Mouse (Mus musculus) lung, embryonic 14.5 days (tissue): ENCODE data around the gene Bcor. TPM values are rescaled to one million over a fixed set of nuclear protein-coding genes. Genes with fewer than 3 reads are reported as not detected.

Experiments
- ATAC-seq: fragments of 200-750 bp; cut with Nextera tagmentation; 2 replicates; pipeline ENCODE4 v1.8.0; 2017; ENCODE audit warnings: mild to moderate bottlenecking, moderate TSS enrichment, moderate library complexity; ENCODE audit not compliant: insufficient read depth
- DNase-seq: peaks from one replicate; pipeline ENCODE4 v3.0.0-alpha.2; 2015
- H3K27ac ChIP-seq: fragments of 300-500 bp; sonication (generic); 2 replicates; pipeline ENCODE4 v1.5.1; 2014; ENCODE audit warnings: low read depth, mild to moderate bottlenecking, moderate library complexity
- H3K27me3 ChIP-seq: fragments of 300-500 bp; sonication (generic); 2 replicates; pipeline ENCODE4 v1.6.1; 2014; ENCODE audit warnings: low read length, control low read depth; ENCODE audit not compliant: insufficient read depth
- H3K36me3 ChIP-seq: fragments of 300-500 bp; sonication (generic); 2 replicates; pipeline ENCODE4 v1.6.1; 2014; ENCODE audit warnings: control low read depth; ENCODE audit not compliant: insufficient read depth
- H3K4me1 ChIP-seq: fragments of 300-500 bp; sonication (generic); 2 replicates; pipeline ENCODE4 v1.6.1; 2014; ENCODE audit warnings: antibody characterized with exemption, control low read depth; ENCODE audit not compliant: insufficient read depth
- H3K4me2 ChIP-seq: fragments of 300-500 bp; sonication (generic); 2 replicates; pipeline ENCODE4 v1.6.1; 2014; ENCODE audit warnings: mild to moderate bottlenecking
- H3K4me3 ChIP-seq: fragments of 300-500 bp; sonication (generic); 2 replicates; pipeline ENCODE4 v1.5.1; 2014; ENCODE audit warnings: low read depth, low read length
- H3K9ac ChIP-seq: fragments of 300-500 bp; sonication (generic); 2 replicates; pipeline ENCODE4 v1.6.1; 2014
- H3K9me3 ChIP-seq: fragments of 300-500 bp; sonication (generic); 2 replicates; pipeline ENCODE4 v1.6.1; 2016; ENCODE audit warnings: low read depth, low read length, control low read depth
- CTCF ChIP-seq: IDR thresholded peaks from 2 replicates; pipeline ENCODE4 v1.5.1; 2016; ENCODE audit warnings: antibody characterized with exemption, low read depth
- WGBS: fragments of 180-500 bp; shearing (Covaris S2); extraction: QIAGEN DNeasy Blood & Tissue Kit; methylation state at CpG from one replicate; pipeline ENCODE4 v1.1.7; 2014; 5-methylcytosine and 5-hydroxymethylcytosine counted together
- polyA plus RNA-seq: library from polyadenylated mRNA; unstranded; fragments of >200 nt; fragmentation: Nextera tagmentation; extraction: Ambion mirVana; gene quantifications from 2 replicates; pipeline ENCODE4 v1.2.1, GENCODE M21; 2014

Gene Bcor
- polyA plus RNA-seq, 1 experiment from 2014 or later = 28.9 TPM

GRCm38 (mm10) chrX:12085290-12085689 is 74.9 kb downstream of the Bcor start:
- no peak for TF ChIP-seq CTCF
- Histone ChIP-seq H3K4me2 (no peak overlapping the region), H3K36me3 (no peaks in the 10 kb centered on the region), H3K9ac (no peak overlapping the region), H3K27me3 (peaks cover 71% of the 10 kb centered on the region), H3K9me3 (no peaks in the 10 kb centered on the region), H3K4me3 (no peak overlapping the region), H3K27ac (no peak overlapping the region), H3K4me1 (0 out of 2 replicates have a peak, but pooled peaks cover 7% of the 10 kb centered on the region)
- DNase-seq = no peak
- WGBS = 21% methylated on average over 18 of the region's 18 CpGs
- no peak for ATAC-seq

- Histone ChIP-seq H3K36me3 (no peaks in the 10 kb centered on the region), H3K4me3 (no peak overlapping the region), H3K9ac (no peak overlapping the region), H3K4me2 (no peak overlapping the region), H3K9me3 (no peaks in the 10 kb centered on the region), H3K27me3 (peaks cover 71% of the 10 kb centered on the region), H3K4me1 (0 out of 2 replicates have a peak, but pooled peaks cover 4% of the 10 kb centered on the region), H3K27ac (no peak overlapping the region)
- no peak for TF ChIP-seq CTCF
- ATAC-seq (no peak), DNase-seq (no peak)
- 68% methylated on average over 4 of the region's 4 CpGs for WGBS
Observed at GRCm38 (mm10) chrX:12084698-12085097, 75.5 kb downstream of the Bcor start.

GRCm38 (mm10) chrX:12083631-12084030 is 76.5 kb downstream of the Bcor start:
- Histone ChIP-seq H3K4me3 (no peak overlapping the region), H3K4me1 (no peaks in the 10 kb centered on the region), H3K27ac (no peak overlapping the region), H3K9me3 (no peaks in the 10 kb centered on the region), H3K27me3 (peaks cover 70% of the 10 kb centered on the region), H3K9ac (no peak overlapping the region), H3K36me3 (no peaks in the 10 kb centered on the region), H3K4me2 (no peak overlapping the region)
- ATAC-seq = no peak
- 49% methylated on average over 10 of the region's 10 CpGs for WGBS
- no peak for TF ChIP-seq CTCF
- no peak for DNase-seq

- Histone ChIP-seq H3K4me3 (no peak overlapping the region), H3K9me3 (no peaks in the 10 kb centered on the region), H3K27me3 (peaks cover 68% of the 10 kb centered on the region), H3K9ac (no peak overlapping the region), H3K4me2 (no peak overlapping the region), H3K27ac (no peak overlapping the region), H3K4me1 (no peaks in the 10 kb centered on the region), H3K36me3 (no peaks in the 10 kb centered on the region)
- TF ChIP-seq CTCF = no peak
- ATAC-seq (no peak), DNase-seq (peak; percentile 44)
- 25% methylated on average over 16 of the region's 16 CpGs for WGBS
Observed at GRCm38 (mm10) chrX:12082736-12083135, 77.4 kb downstream of the Bcor start.

GRCm38 (mm10) chrX:12082184-12082583 is 78.0 kb downstream of the Bcor start:
- ATAC-seq (no peak), DNase-seq (no peak)
- H3K9ac ChIP-seq = no peak overlapping the region
- WGBS = 58% methylated on average over 5 of the region's 5 CpGs
- no peaks in the 10 kb centered on the region for H3K36me3 ChIP-seq
- no peak overlapping the region; the same call in 1 of the 2 replicates for H3K4me2 ChIP-seq
- no peaks in the 10 kb centered on the region for H3K4me1 ChIP-seq
- H3K27ac ChIP-seq = no peak overlapping the region
- no peak overlapping the region for H3K4me3 ChIP-seq
- H3K9me3 ChIP-seq = no peaks in the 10 kb centered on the region
- TF ChIP-seq CTCF = no peak
- peaks cover 69% of the 10 kb centered on the region for H3K27me3 ChIP-seq

- Histone ChIP-seq H3K4me2 (peak overlapping the region; percentile 83), H3K36me3 (no peaks in the 10 kb centered on the region), H3K27me3 (peaks cover 69% of the 10 kb centered on the region), H3K9me3 (no peaks in the 10 kb centered on the region), H3K27ac (no peak overlapping the region), H3K9ac (no peak overlapping the region), H3K4me1 (no peaks in the 10 kb centered on the region), H3K4me3 (peak overlapping the region; percentile 63)
- no peak for DNase-seq
- no peak for TF ChIP-seq CTCF
- no peak for ATAC-seq
- 10% methylated on average over 22 of the region's 22 CpGs for WGBS
Observed at GRCm38 (mm10) chrX:12081741-12082155, 78.4 kb downstream of the Bcor start.

- Histone ChIP-seq H3K36me3 (no peaks in the 10 kb centered on the region), H3K27me3 (peaks cover 70% of the 10 kb centered on the region), H3K27ac (peak overlapping the region; percentile 87; the same call in 1 of the 2 replicates), H3K9ac (peak overlapping the region; percentile 54), H3K4me3 (peak overlapping the region; percentile 63), H3K9me3 (no peaks in the 10 kb centered on the region), H3K4me1 (no peaks in the 10 kb centered on the region), H3K4me2 (peak overlapping the region; percentile 83)
- ATAC-seq (peak; percentile 22), DNase-seq (peak; percentile 74)
- 3% methylated on average over 44 of the region's 61 CpGs for WGBS
- TF ChIP-seq CTCF = 0 out of 2 replicates have a peak, but pooled peaks have one; percentile 5
Observed at GRCm38 (mm10) chrX:12080904-12081740, 79.0 kb downstream of the Bcor start.
